Mouse (Mus musculus) T-helper 17 cell (primary cell): Measurements from ENCODE around the gene Wipf1.
"Not testable (repeated sequence)": the region's sequence is repeated elsewhere in the genome, so short reads cannot be mapped to it uniquely, and the experiment has no call there.

Experiments used
- in situ Hi-C, 2 experiments: fragments of 300-600 bp; cut with MboI, MseI; formaldehyde crosslinking; loops; 1 replicate in 1 of 2; 2 replicates in 1 of 2; pipeline ENCODE4 v1.15.1; 2025; ENCODE audit warnings: high pct_unique_total_duplicates in 2 of 2

Wipf1 gene

DNA sequence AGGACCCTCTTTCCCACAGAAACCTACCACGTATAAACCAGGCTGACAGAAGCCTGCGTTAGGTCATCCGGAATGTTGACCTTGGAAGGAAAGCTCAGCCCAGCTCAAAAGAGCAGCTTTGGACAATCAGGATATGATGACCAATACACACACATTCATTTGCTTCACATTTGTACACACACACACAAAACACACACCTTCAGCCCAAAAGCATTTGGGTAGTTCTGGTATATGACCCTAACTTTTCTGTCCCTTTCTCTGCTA, 19.6 kb downstream of the Wipf1 start:
- in situ Hi-C loops = no loop called here

DNA sequence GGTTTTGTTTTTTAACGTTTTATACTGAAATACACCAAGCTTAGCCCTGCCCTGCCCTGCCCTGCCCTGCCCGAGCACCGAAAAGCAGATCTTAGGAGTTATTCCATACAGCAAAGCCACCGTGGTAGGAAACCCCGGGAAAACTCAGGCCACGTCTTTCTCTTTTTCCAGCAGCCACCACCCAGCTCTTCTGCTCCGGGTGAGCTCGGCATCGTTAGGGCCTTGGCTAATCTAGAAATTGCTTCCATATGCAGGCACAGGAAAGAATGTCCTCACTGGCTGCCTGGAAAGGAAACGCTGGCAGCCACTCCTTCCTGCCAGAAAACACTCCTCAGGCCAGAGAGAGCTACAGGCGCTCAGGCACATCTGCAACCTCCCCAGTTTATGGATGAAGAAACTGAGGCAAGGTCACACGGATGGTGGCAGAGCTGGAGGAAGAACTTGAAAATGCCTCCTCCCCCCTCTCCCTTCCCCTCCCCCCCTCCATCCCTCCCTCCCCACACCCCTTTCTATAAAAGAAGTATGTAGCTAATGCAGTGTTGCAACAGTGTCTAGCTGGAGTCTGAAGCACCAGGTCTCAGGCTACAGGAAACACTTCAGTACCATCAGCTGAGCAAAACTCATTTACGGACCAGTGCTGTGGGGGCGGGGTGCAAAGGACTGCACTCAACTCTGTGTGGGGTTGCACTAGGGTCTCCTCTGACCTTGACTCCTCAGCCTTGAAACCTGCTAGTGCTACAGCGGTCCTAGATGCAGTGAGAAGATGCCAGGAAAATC, 20.1 kb downstream of the Wipf1 start:
- in situ Hi-C loops = no loop called here

GRCm38 (mm10) chr2:73507886-73508285, 21.6 kb downstream of the Wipf1 start:
- in situ Hi-C loops = no loop called here

GRCm38 (mm10) chr2:73506337-73506736, 23.2 kb downstream of the Wipf1 start:
- in situ Hi-C loops = not testable (repeated sequence)

GRCm38 (mm10) chr2:73502863-73503429, 26.6 kb downstream of the Wipf1 start:
- in situ Hi-C loops = no loop called here

- in situ Hi-C loops = no loop called here
Observed at GRCm38 (mm10) chr2:73500864-73501263, 28.7 kb downstream of the Wipf1 start.

DNA sequence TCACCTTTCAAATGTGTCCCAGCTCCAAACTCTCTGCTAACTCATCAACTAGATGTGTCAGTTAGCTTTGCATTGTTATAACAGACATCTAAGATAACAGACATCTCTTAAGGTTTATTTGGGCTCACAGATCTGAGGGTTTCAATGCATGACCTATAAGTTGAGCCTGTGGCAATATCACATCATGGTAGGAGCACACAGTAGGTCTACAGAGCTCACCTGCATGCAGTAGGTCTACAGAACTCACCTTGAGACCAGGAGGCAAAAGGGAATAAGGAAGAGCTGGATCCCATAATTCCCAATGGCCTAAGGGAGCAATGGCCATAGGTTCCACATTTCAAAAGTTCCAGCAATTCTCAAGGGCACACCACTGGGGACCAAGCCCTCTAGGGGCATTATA, 31.2 kb downstream of the Wipf1 start:
- in situ Hi-C loops = no loop called here

GRCm38 (mm10) chr2:73497572-73497971, 32.0 kb downstream of the Wipf1 start:
- in situ Hi-C loops = no loop called here

- in situ Hi-C loops = no loop called here
Observed at GRCm38 (mm10) chr2:73496944-73497343, 32.6 kb downstream of the Wipf1 start.

GRCm38 (mm10) chr2:73496329-73496685, 33.2 kb downstream of the Wipf1 start:
- in situ Hi-C loops = no loop called here

- in situ Hi-C loops = no loop called here
Observed at GRCm38 (mm10) chr2:73495617-73496328, 33.8 kb downstream of the Wipf1 start.

- in situ Hi-C loops = no loop called here
Observed at GRCm38 (mm10) chr2:73493517-73493916, 36.0 kb downstream of the Wipf1 start.

DNA sequence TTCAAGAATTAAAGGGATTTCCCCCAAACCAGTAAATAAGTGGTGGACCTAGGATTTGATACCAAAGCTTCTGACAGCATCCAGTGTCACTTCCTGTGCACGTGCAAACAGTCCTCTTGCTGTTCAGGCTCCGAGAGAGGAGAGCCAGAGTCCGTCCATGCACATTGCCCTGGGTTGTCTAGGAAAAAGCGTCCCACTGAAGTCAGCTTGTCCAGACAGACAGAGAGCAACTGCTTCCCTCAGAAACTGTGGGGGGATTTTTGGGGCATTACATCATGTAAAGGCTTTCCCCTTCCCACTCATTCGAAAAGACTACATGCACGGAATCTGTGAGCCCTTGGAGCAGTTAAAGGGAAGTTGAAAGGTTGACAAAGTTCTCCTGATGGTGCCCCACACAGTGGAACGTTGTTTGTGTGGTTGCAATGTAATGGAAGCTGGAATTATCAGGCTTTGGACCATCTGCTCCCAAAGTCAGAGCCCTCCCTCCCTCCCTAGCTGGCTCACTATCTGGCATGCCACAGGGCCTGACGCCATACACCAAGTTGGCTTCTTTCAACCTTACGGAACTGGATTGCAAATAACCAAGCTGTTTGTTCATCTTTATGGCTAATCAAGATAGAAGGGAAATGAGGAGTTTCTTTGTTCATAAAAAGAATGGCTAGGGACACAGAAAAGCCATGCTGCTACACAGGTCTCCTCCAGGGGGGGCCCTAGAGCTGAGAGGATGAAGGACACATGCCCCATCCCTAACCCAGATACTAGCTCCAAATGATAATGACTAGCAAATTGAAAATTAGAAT, 37.9 kb downstream of the Wipf1 start:
- in situ Hi-C loops = no loop called here

GRCm38 (mm10) chr2:73490466-73490865, 39.1 kb downstream of the Wipf1 start:
- in situ Hi-C loops = no loop called here

DNA sequence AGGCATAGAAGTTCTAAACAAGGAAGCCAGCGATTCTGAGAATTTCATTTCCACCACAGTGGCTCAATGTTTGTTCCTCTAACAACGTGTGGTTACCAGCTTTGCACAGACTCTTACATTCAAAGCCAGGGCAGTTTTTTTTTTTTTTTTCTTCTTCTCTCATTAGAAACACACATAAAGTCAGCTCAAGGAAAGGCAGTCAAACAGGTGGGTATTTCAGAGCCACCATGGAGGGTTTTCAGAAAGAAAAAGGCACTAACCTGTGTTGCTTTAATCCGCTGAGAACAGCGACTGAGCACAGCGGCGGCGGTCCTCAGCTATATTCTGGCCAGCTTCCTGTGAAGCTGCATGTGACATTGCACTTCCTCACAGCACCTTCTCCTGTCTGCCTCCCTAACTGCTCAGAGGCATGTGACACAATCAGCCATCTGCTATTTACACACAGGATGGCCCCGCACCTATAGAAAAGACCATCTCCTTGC, 43.4 kb downstream of the Wipf1 start:
- in situ Hi-C loops = loop anchor here in 1 of 2 experiments (5.0 kb wide), 1 partner anchor 34 kb away; no protein-coding TSS in a partner anchor

- in situ Hi-C loops = loop anchor here in 1 of 2 experiments (5.0 kb wide), 1 partner anchor 33 kb away; no protein-coding TSS in a partner anchor
Observed at GRCm38 (mm10) chr2:73485236-73486119, 44.1 kb downstream of the Wipf1 start.

DNA sequence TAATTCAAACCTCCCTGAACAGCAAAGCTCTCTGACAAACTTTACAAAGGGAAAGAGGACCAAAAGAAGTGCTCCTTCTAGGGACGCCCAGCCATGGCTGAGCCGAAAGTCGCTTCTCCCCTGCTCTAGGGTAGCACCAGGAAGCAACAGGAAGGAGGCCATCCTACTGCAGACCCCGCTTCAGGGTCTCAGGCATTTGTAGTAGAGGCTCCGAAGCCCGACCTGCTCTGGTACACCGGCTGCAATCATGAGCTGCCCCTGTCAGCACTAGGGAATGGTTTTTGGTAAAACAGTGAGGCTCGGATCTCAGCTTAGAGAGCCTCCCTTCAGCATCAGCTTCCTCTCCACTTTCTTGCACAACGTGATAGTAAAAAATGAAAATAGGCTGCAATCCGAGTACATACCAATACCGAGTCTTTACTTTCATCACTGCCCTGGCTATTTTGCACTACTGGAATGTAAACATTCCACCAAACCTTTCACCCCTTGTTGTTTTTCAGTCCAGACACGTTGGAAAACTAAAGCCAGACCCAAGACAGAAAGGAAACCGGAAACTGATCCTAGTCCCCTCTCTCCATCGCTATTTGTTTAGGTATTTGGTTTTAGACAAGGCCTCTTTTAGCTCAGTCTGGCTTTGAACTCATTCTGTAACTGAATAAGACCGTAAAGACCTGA, 44.8 kb downstream of the Wipf1 start:
- in situ Hi-C loops = loop anchor here in 1 of 2 experiments (5.0 kb wide), 1 partner anchor 32 kb away; no protein-coding TSS in a partner anchor

DNA sequence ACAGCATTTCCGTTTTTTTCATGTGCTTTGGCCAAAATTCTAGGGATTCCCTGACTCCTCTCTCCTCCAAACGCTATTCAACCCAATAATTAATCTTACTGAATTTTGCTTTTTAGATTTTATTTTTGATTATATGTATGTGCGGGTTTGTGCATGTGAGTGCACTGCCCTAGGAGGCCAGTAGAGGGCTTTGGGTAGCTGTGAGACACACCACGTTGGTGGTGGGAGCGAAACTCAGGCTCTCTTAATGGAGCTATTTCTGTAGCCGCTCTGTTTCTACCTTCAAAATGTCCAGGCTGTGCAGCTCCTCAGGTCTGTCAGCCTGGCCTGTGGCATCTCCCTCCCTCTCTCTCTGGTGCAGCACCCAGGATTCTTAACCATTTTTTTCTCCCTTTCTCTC, 50.7 kb downstream of the Wipf1 start:
- in situ Hi-C loops = no loop called here

DNA sequence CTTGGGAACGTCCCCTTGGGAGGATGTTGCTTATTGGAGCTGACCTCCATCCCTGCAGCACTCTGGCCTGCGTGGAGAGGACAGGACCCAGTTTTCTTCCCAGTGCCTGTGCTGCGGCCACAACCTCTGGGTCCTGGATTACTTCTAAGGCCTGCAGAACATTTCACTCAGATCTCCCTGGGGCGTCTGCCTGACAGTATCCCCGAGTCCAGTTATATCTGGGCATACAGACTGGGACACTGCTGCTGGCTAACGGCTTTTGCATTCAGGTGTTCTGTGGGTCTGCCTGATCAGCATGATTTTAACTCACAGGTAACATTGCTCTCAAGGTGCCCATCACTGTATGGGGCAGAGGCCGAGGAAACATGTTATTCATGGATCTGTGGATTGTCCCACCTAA, 52.0 kb downstream of the Wipf1 start:
- in situ Hi-C loops = no loop called here

DNA sequence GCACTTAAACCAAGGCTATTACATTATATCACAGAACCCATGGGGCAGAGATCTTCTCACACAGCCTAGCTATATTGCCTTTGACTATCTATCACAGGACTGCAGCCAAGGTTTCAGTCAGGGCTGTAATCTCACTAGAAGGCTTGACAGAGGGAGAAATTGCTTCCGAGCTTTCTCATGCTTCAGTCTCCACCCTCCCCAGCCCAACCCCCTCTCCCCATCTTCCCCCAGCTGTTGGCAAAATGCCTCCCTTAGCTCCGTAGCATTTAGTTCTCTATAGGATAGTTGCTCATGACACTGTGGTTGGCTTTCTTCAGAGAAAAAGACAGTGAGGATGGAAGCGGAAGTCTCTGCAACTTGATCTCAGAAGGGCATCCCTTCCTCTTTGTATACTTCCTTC, 54.0 kb downstream of the Wipf1 start:
- in situ Hi-C loops = no loop called here
